21 mouse cellular contexts compared by ENCODE assay signal in genomic region chr16:50899151-50899550, GRCm38 (mm10).
DNase-seq lines count a peak whose midpoint lies in the region; ATAC-seq and TF ChIP-seq lines count a peak whose summit lies in the region.
"Had no signal": no experiment of that assay in that cellular context is flagged by ENCODE, and none has a peak within 500 bp of the region (broad histone marks: within the 10 kb centered on the region; RNA-seq: fewer than 3 reads in every experiment).

No protein-coding gene starts in this region.

- H3K36me3 ChIP-seq in forebrain, embryonic 14.5 days (ENCODE audit: control insufficient read depth, insufficient read depth, low read length): no peaks in the 10 kb centered on the region
- no peaks in the 10 kb centered on the region for H3K36me3 ChIP-seq in forebrain, embryonic 12.5 days (replicated peaks)
- H3K36me3 ChIP-seq in forebrain, embryonic 16.5 days (ENCODE audit: control insufficient read depth, insufficient read depth): no peaks in the 10 kb centered on the region
- no peaks in the 10 kb centered on the region for H3K36me3 ChIP-seq in forebrain, embryonic 13.5 days (ENCODE audit: poor library complexity, severe bottlenecking)
- H3K36me3 ChIP-seq in liver, postnatal 0 days (replicated peaks; ENCODE audit: insufficient read depth, low read length): no peaks in the 10 kb centered on the region
- H3K36me3 ChIP-seq: embryonic facial prominence, embryonic 10.5 days; embryonic facial prominence, embryonic 12.5 days; G1E had no signal

- H3K27me3 ChIP-seq in forebrain, embryonic 14.5 days (replicated peaks; ENCODE audit: control insufficient read depth, insufficient read depth, low read length): no peaks in the 10 kb centered on the region
- H3K27me3 ChIP-seq in forebrain, embryonic 12.5 days: no peaks in the 10 kb centered on the region
- no peaks in the 10 kb centered on the region for H3K27me3 ChIP-seq in forebrain, embryonic 16.5 days (replicated peaks; ENCODE audit: control insufficient read depth, insufficient read depth, low read length)
- no peaks in the 10 kb centered on the region for H3K27me3 ChIP-seq in forebrain, embryonic 13.5 days
- H3K27me3 ChIP-seq in liver, postnatal 0 days (ENCODE audit: insufficient read depth, low read length): no peaks in the 10 kb centered on the region
- H3K27me3 ChIP-seq: CH12.LX; embryonic facial prominence, embryonic 12.5 days had no signal

- H3K4me3 ChIP-seq in forebrain, embryonic 14.5 days (ENCODE audit: low read depth, low read length): no peak overlapping the region
- H3K4me3 ChIP-seq in forebrain, embryonic 12.5 days (replicated peaks): no peak overlapping the region
- H3K4me3 ChIP-seq in forebrain, embryonic 16.5 days (replicated peaks; ENCODE audit: low read length): no peak overlapping the region
- H3K4me3 ChIP-seq in forebrain, embryonic 13.5 days: no peak overlapping the region
- no peak overlapping the region for H3K4me3 ChIP-seq in liver, postnatal 0 days (ENCODE audit: low read depth, low read length)
- H3K4me3 ChIP-seq: embryonic facial prominence, embryonic 10.5 days; embryonic facial prominence, embryonic 12.5 days had no signal

- peak; percentile 38 for DNase-seq in forebrain, embryonic 14.5 days (ENCODE audit: low spot score)
- DNase-seq in Muller cell, postnatal 12 days (ENCODE audit: inconsistent ontology term): peak; percentile 11
- DNase-seq in retina, embryonic 14.5 days (ENCODE audit: low spot score): peak; percentile 35
- no peak for DNase-seq in lung, postnatal 36 days
- DNase-seq in liver, postnatal 0 days: no peak
- DNase-seq: adrenal gland, postnatal 10 days; adrenal gland, postnatal 25 days; B cell, adult 2 months; cerebellum, adult 11-12 months; cerebellum, adult 2 months; cerebellum, adult 9-10 months; cerebellum, postnatal 10 days; cerebellum, postnatal 25 days had no signal

- WGBS in forebrain, embryonic 14.5 days: 56% methylated on average over 2 of the region's 2 CpGs
- 66% methylated on average over 2 of the region's 2 CpGs for WGBS in forebrain, embryonic 12.5 days
- WGBS in forebrain, embryonic 16.5 days: 54% methylated on average over 2 of the region's 2 CpGs
- WGBS in forebrain, embryonic 13.5 days: 62% methylated on average over 2 of the region's 2 CpGs
- 74% methylated on average over 2 of the region's 2 CpGs for WGBS in liver, postnatal 0 days (ENCODE audit: insufficient replicate concordance)

- TF ChIP-seq EP300 in liver, postnatal 0 days (IDR thresholded peaks at IDR 0.05; ENCODE audit: low read depth): no peak

- H3K4me1 ChIP-seq in forebrain, embryonic 14.5 days (ENCODE audit: control insufficient read depth, insufficient read depth, low read length): no peaks in the 10 kb centered on the region
- no peaks in the 10 kb centered on the region for H3K4me1 ChIP-seq in forebrain, embryonic 12.5 days
- no peaks in the 10 kb centered on the region for H3K4me1 ChIP-seq in forebrain, embryonic 16.5 days (replicated peaks; ENCODE audit: control insufficient read depth, insufficient read depth, low read length)
- H3K4me1 ChIP-seq in forebrain, embryonic 13.5 days: no peaks in the 10 kb centered on the region
- no peaks in the 10 kb centered on the region for H3K4me1 ChIP-seq in liver, postnatal 0 days (ENCODE audit: insufficient read depth)
- H3K4me1 ChIP-seq: embryonic facial prominence, embryonic 10.5 days; embryonic facial prominence, embryonic 12.5 days had no signal

- H3K9me3 ChIP-seq in forebrain, embryonic 14.5 days (replicated peaks; ENCODE audit: control insufficient read depth, low read length): no peaks in the 10 kb centered on the region
- no peaks in the 10 kb centered on the region for H3K9me3 ChIP-seq in forebrain, embryonic 12.5 days
- H3K9me3 ChIP-seq in forebrain, embryonic 16.5 days (ENCODE audit: control insufficient read depth, low read length): no peaks in the 10 kb centered on the region
- no peaks in the 10 kb centered on the region for H3K9me3 ChIP-seq in forebrain, embryonic 13.5 days (replicated peaks)
- H3K9me3 ChIP-seq in liver, postnatal 0 days (ENCODE audit: low read length): no peaks in the 10 kb centered on the region
- H3K9me3 ChIP-seq: embryonic facial prominence, embryonic 10.5 days; embryonic facial prominence, embryonic 12.5 days; G1E had no signal

- peak; percentile 52; the same call in 1 of the 2 replicates for ATAC-seq in forebrain, embryonic 14.5 days
- ATAC-seq in forebrain, embryonic 12.5 days (ENCODE audit: low FRiP score): no peak
- ATAC-seq in forebrain, embryonic 16.5 days: peak; percentile 69
- ATAC-seq in forebrain, embryonic 13.5 days: no peak
- ATAC-seq in liver, postnatal 0 days: no peak
- ATAC-seq: CD4-positive, CD25-positive, alpha-beta regulatory T cell, adult 4 months had no signal

- no peak overlapping the region for H3K9ac ChIP-seq in forebrain, embryonic 14.5 days (ENCODE audit: low read length)
- H3K9ac ChIP-seq in forebrain, embryonic 12.5 days: no peak overlapping the region
- no peak overlapping the region for H3K9ac ChIP-seq in forebrain, embryonic 16.5 days (replicated peaks; ENCODE audit: low read depth, low read length)
- H3K9ac ChIP-seq in forebrain, embryonic 13.5 days: no peak overlapping the region
- no peak overlapping the region for H3K9ac ChIP-seq in liver, postnatal 0 days (replicated peaks)
- H3K9ac ChIP-seq: embryonic facial prominence, embryonic 12.5 days had no signal

- H3K27ac ChIP-seq in forebrain, embryonic 14.5 days (ENCODE audit: low read depth, low read length): no peak overlapping the region
- H3K27ac ChIP-seq in forebrain, embryonic 12.5 days: no peak overlapping the region
- no peak overlapping the region for H3K27ac ChIP-seq in forebrain, embryonic 16.5 days (ENCODE audit: low read length)
- H3K27ac ChIP-seq in forebrain, embryonic 13.5 days: no peak overlapping the region
- no peak overlapping the region for H3K27ac ChIP-seq in liver, postnatal 0 days (ENCODE audit: low read depth)
- H3K27ac ChIP-seq: embryonic facial prominence, embryonic 10.5 days; embryonic facial prominence, embryonic 12.5 days had no signal

- H3K4me2 ChIP-seq in forebrain, embryonic 14.5 days (ENCODE audit: low read length): no peak overlapping the region
- no peak overlapping the region for H3K4me2 ChIP-seq in forebrain, embryonic 12.5 days
- H3K4me2 ChIP-seq in forebrain, embryonic 16.5 days (ENCODE audit: low read length): no peak overlapping the region
- no peak overlapping the region for H3K4me2 ChIP-seq in forebrain, embryonic 13.5 days
- no peak overlapping the region for H3K4me2 ChIP-seq in liver, postnatal 0 days (ENCODE audit: low read depth, low read length)
- H3K4me2 ChIP-seq: embryonic facial prominence, embryonic 12.5 days had no signal

- TF ChIP-seq CTCF in liver, postnatal 0 days (IDR thresholded peaks at IDR 0.05; ENCODE audit: low read depth): no peak

Comparison
In these comparisons a context has a peak if more than half of its experiments do, and no peak if none do; other contexts are left out.
1. ATAC-seq: peak in forebrain, embryonic 14.5 days (single experiment) and forebrain, embryonic 16.5 days (single experiment); none in forebrain, embryonic 12.5 days (single experiment), forebrain, embryonic 13.5 days (single experiment) and liver, postnatal 0 days (single experiment).
2. DNase-seq: peak in forebrain, embryonic 14.5 days (single experiment), Muller cell, postnatal 12 days (single experiment) and retina, embryonic 14.5 days (single experiment); none in lung, postnatal 36 days (single experiment) and liver, postnatal 0 days (single experiment).